Mouse (Mus musculus) CH12.LX (cell line): ENCODE measurements around the gene Ebf1. TPM values are rescaled to one million over a fixed set of nuclear protein-coding genes. Genes with fewer than 3 reads are reported as not detected.

Source experiments
- DNase-seq: peaks from one replicate; pipeline ENCODE4 v3.0.0-alpha.2; 2013; ENCODE audit errors: extremely low read depth
- H3K27ac ChIP-seq: 2 replicates; pipeline ENCODE4 v1.5.1; 2012; ENCODE audit warnings: low read depth, mild to moderate bottlenecking, control low read depth, moderate library complexity; ENCODE audit not compliant: insufficient read depth
- H3K27me3 ChIP-seq: replicated peaks from 2 replicates; pipeline ENCODE3; 2012; ENCODE audit warnings: inconsistent platforms
- H3K36me3 ChIP-seq, 2 experiments: replicated peaks in 1 of 2; 2 replicates each; pipeline versions ENCODE3 to v1.6.1; 2012; ENCODE audit warnings: inconsistent platforms in 1 of 2, low read length in 1 of 2, mild to moderate bottlenecking in 1 of 2, mixed read lengths in 1 of 2, moderate library complexity in 1 of 2; ENCODE audit not compliant: control insufficient read depth in 1 of 2, insufficient read depth in 1 of 2
- H3K4me1 ChIP-seq, 2 experiments: 2 replicates each; pipeline ENCODE4 v1.6.1; 2012; ENCODE audit warnings: inconsistent platforms in 1 of 2, moderate library complexity in 1 of 2; ENCODE audit not compliant: insufficient read depth in 2 of 2, control insufficient read depth in 1 of 2
- H3K4me2 ChIP-seq: 2 replicates; pipeline ENCODE4 v1.6.1; 2012; ENCODE audit warnings: low read depth, mild to moderate bottlenecking, control low read depth; ENCODE audit not compliant: poor library complexity, insufficient read depth, severe bottlenecking
- H3K4me3 ChIP-seq, 3 experiments: fragments of 150-350 bp in 1 of 3; sonication (generic) in 1 of 3; replicated peaks in 1 of 3; 2 replicates each; pipeline versions ENCODE3 to v1.5.1; 2011 to 2012; ENCODE audit warnings: low read depth in 2 of 3, low read length in 2 of 3, mild to moderate bottlenecking in 2 of 3, moderate library complexity in 2 of 3, control low read depth in 1 of 3, improper control_type of control experiment in 1 of 3, inconsistent platforms in 1 of 3, mixed read lengths in 1 of 3; ENCODE audit not compliant: poor library complexity in 1 of 3
- H3K79me2 ChIP-seq: replicated peaks from 2 replicates; pipeline ENCODE4 v1.6.1; 2012; ENCODE audit warnings: mild to moderate bottlenecking, moderate library complexity; ENCODE audit not compliant: control insufficient read depth, poor library complexity, insufficient read depth, severe bottlenecking; ENCODE audit errors: extremely low read depth
- H3K9ac ChIP-seq: 2 replicates; pipeline ENCODE4 v1.6.1; 2012; ENCODE audit warnings: low read depth, mild to moderate bottlenecking, control low read depth, moderate library complexity; ENCODE audit not compliant: insufficient read depth
- H3K9me3 ChIP-seq: replicated peaks from 2 replicates; pipeline ENCODE3; 2012; ENCODE audit warnings: low read length, inconsistent platforms, mixed read lengths
- CHD1 ChIP-seq: IDR thresholded peaks from 2 replicates; pipeline ENCODE4 v1.6.1; 2012; ENCODE audit warnings: low read depth, low read length, improper control_type of control experiment, inconsistent platforms
- CHD2 ChIP-seq: IDR thresholded peaks from 2 replicates; pipeline ENCODE4 v1.6.1; 2011; ENCODE audit warnings: low read length, improper control_type of control experiment
- CTCF ChIP-seq, 2 experiments: IDR thresholded peaks in 1 of 2; conservative IDR thresholded peaks in 1 of 2; 2 replicates each; pipeline ENCODE4 v1.5.1; 2011 to 2012; ENCODE audit warnings: low read depth in 2 of 2, low read length in 2 of 2, improper control_type of control experiment in 1 of 2, inconsistent platforms in 1 of 2, mild to moderate bottlenecking in 1 of 2, moderate library complexity in 1 of 2
- E2F4 ChIP-seq: IDR thresholded peaks from 2 replicates; pipeline ENCODE4 v1.6.1; 2011; ENCODE audit warnings: low read depth, low read length, improper control_type of control experiment; ENCODE audit not compliant: insufficient replicate concordance
- ETS1 ChIP-seq: conservative IDR thresholded peaks from 2 replicates; pipeline ENCODE4 v1.6.1; 2012; ENCODE audit warnings: low read depth, mild to moderate bottlenecking, inconsistent platforms, low read length, improper control_type of control experiment, moderate library complexity
- GABPA ChIP-seq: IDR thresholded peaks from 2 replicates; pipeline ENCODE4 v1.6.1; 2012; ENCODE audit warnings: low read depth, low read length, improper control_type of control experiment, inconsistent platforms; ENCODE audit not compliant: insufficient replicate concordance
- HCFC1 ChIP-seq: IDR thresholded peaks from 2 replicates; pipeline ENCODE4 v1.6.1; 2012; ENCODE audit warnings: low read depth, mild to moderate bottlenecking, inconsistent platforms, low read length, improper control_type of control experiment
- IRF4 ChIP-seq: IDR thresholded peaks from 2 replicates; pipeline ENCODE4 v1.6.1; 2014; ENCODE audit warnings: low read depth, mild to moderate bottlenecking, inconsistent platforms, low read length, improper control_type of control experiment
- JUND ChIP-seq: conservative IDR thresholded peaks from 2 replicates; pipeline ENCODE4 v1.6.1; 2011; ENCODE audit warnings: low read depth, low read length, improper control_type of control experiment
- KAT2A ChIP-seq: IDR thresholded peaks from 2 replicates; pipeline ENCODE4 v1.6.1; 2012; ENCODE audit warnings: low read length, improper control_type of control experiment, inconsistent platforms; ENCODE audit not compliant: insufficient replicate concordance
- MAFK ChIP-seq: IDR thresholded peaks from 2 replicates; pipeline ENCODE4 v1.6.1; 2011; ENCODE audit warnings: low read length, improper control_type of control experiment; ENCODE audit not compliant: insufficient replicate concordance
- MAX ChIP-seq: IDR thresholded peaks from 2 replicates; pipeline ENCODE4 v1.6.1; 2011; ENCODE audit warnings: low read length, improper control_type of control experiment
- MAZ ChIP-seq: IDR thresholded peaks from 2 replicates; pipeline ENCODE4 v1.6.1; 2012; ENCODE audit warnings: low read depth, mild to moderate bottlenecking, inconsistent platforms, low read length, improper control_type of control experiment, moderate library complexity
- MEF2A ChIP-seq: IDR thresholded peaks from 2 replicates; pipeline ENCODE4 v1.6.1; 2014; ENCODE audit warnings: low read depth, mild to moderate bottlenecking, inconsistent platforms, low read length, improper control_type of control experiment, borderline replicate concordance
- MXI1 ChIP-seq: IDR thresholded peaks from 2 replicates; pipeline ENCODE4 v1.6.1; 2011; ENCODE audit warnings: mild to moderate bottlenecking, low read depth, low read length, improper control_type of control experiment
- NELFE ChIP-seq: IDR thresholded peaks from 2 replicates; pipeline ENCODE4 v1.6.1; 2011; ENCODE audit warnings: low read depth, low read length, improper control_type of control experiment
- NRF1 ChIP-seq: IDR thresholded peaks from 2 replicates; pipeline ENCODE4 v1.6.1; 2014; ENCODE audit warnings: low read depth, mild to moderate bottlenecking, inconsistent platforms, low read length, improper control_type of control experiment, moderate library complexity
- PAX5 ChIP-seq: IDR thresholded peaks from 2 replicates; pipeline ENCODE4 v1.6.1; 2012; ENCODE audit warnings: low read length, inconsistent platforms, mixed read lengths
- POLR2A ChIP-seq: IDR thresholded peaks from 2 replicates; pipeline ENCODE4 v1.6.1; 2011; ENCODE audit warnings: low read depth, mild to moderate bottlenecking, improper control_type of control experiment, low read length
- RAD21 ChIP-seq: IDR thresholded peaks from 2 replicates; pipeline ENCODE4 v1.6.1; 2011; ENCODE audit warnings: low read depth, mild to moderate bottlenecking, low read length, improper control_type of control experiment, moderate library complexity
- USF1 ChIP-seq: IDR thresholded peaks from 2 replicates; pipeline ENCODE4 v1.6.1; 2014; ENCODE audit warnings: low read depth, mild to moderate bottlenecking, inconsistent platforms, low read length, improper control_type of control experiment
- USF2 ChIP-seq: conservative IDR thresholded peaks from 2 replicates; pipeline ENCODE4 v1.6.1; 2011; ENCODE audit warnings: low read depth, low read length, improper control_type of control experiment
- ZC3H11A ChIP-seq: IDR thresholded peaks from 2 replicates; pipeline ENCODE4 v1.6.1; 2012; ENCODE audit warnings: low read depth, mild to moderate bottlenecking, inconsistent platforms, low read length, improper control_type of control experiment
- ZKSCAN1 ChIP-seq: IDR thresholded peaks from 2 replicates; pipeline ENCODE4 v1.6.1; 2012; ENCODE audit warnings: low read depth, inconsistent platforms, low read length, improper control_type of control experiment, borderline replicate concordance
- ZMIZ1 ChIP-seq: IDR thresholded peaks from 2 replicates; pipeline ENCODE4 v1.6.1; 2012; ENCODE audit warnings: low read depth, mild to moderate bottlenecking, inconsistent platforms, low read length, improper control_type of control experiment
- dilution Hi-C: fragments of 300-500 bp; cut with MboI; formaldehyde crosslinking; loops from 2 replicates; pipeline ENCODE4 v1.14.3; 2020; ENCODE audit warnings: low sequenced_read_pairs; ENCODE audit not compliant: extremely low pct_unique_long_range_greater_than_20kb, extremely low pct_ligation_motif_present
- in situ Hi-C: fragments of 300-500 bp; cut with MboI; formaldehyde crosslinking; loops from 3 replicates; pipeline ENCODE4 v1.14.3; 2019; ENCODE audit warnings: low sequenced_read_pairs, low pct_ligation_motif_present, low pct_unique_long_range_greater_than_20kb, mixed read lengths
- polyA plus RNA-seq: library from polyadenylated mRNA; unstranded; fragments of >175 nt; gene quantifications from 2 replicates; pipeline ENCODE4 v1.2.1, GENCODE M21; 2012; ENCODE audit warnings: low read depth; ENCODE audit not compliant: insufficient read length
- total RNA-seq, 2 experiments: library from RNA; depleted of rRNA; stranded (reverse); fragments of 300-350 nt in 1 of 2; fragments of >200 nt in 1 of 2; gene quantifications; 2 replicates each; pipeline ENCODE4 v1.2.3; 2012 to 2014

The Ebf1 gene
- total and polyA plus RNA-seq, 3 experiments, result 37.8 to 60.7 (median 42.8) TPM

- DNase-seq, result no peak
- dilution Hi-C loops, result no loop called here
Measured at GRCm38 (mm10) chr11:44811007-44811406, 193.9 kb downstream of the Ebf1 start.

GRCm38 (mm10) chr11:44812193-44812746 is 195.2 kb downstream of the Ebf1 start:
- Histone ChIP-seq H3K79me2 (peaks cover 7% of the 10 kb centered on the region; the same call in 1 of the 2 replicates), H3K36me3 (peaks cover 13 to 66% of the 10 kb centered on the region in 2 experiments), H3K9ac (no peak overlapping the region), H3K9me3 (no peaks in the 10 kb centered on the region), H3K4me2 (no peak overlapping the region), H3K27ac (no peak overlapping the region), H3K4me3 (no peak overlapping the region), H3K4me1 (peaks cover 3 to 26% of the 10 kb centered on the region in 2 experiments), H3K27me3 (no peaks in the 10 kb centered on the region)
- TF ChIP-seq NELFE, result no peak
- no peak for TF ChIP-seq ZKSCAN1
- TF ChIP-seq POLR2A, result no peak
- TF ChIP-seq E2F4, result no peak
- TF ChIP-seq CTCF (conservative IDR thresholded peaks at IDR 0.05 in 1 of 2, IDR thresholded peaks at IDR 0.05 in 1 of 2; ENCODE audit: low read depth in 2 of 2, low read length in 2 of 2), result no peak
- no peak for TF ChIP-seq MAFK
- no peak for TF ChIP-seq RAD21
- no peak for TF ChIP-seq ZMIZ1
- no peak for TF ChIP-seq CHD2
- TF ChIP-seq GABPA, result no peak
- TF ChIP-seq PAX5, result no peak
- no peak for TF ChIP-seq MAX
- TF ChIP-seq MAZ, result no peak
- no peak for TF ChIP-seq MXI1
- TF ChIP-seq JUND, result no peak
- dilution Hi-C loops (no loop called here), in situ Hi-C loops (no loop called here)
- DNase-seq, result no peak

More at GRCm38 (mm10) chr11:44811007-44811406, 193.9 kb downstream of the Ebf1 start:
- H3K4me2 ChIP-seq, result no peak overlapping the region
- no peaks in the 10 kb centered on the region for H3K27me3 ChIP-seq
- in situ Hi-C loops, result no loop called here
- H3K9me3 ChIP-seq, result no peaks in the 10 kb centered on the region
- H3K36me3 ChIP-seq, result peaks cover 13 to 68% of the 10 kb centered on the region in 2 experiments
- no peak overlapping the region for H3K27ac ChIP-seq
- H3K79me2 ChIP-seq, result peaks cover 7% of the 10 kb centered on the region; the same call in 1 of the 2 replicates
- no peak for TF ChIP-seq RAD21
- TF ChIP-seq NRF1, result no peak
- no peak for TF ChIP-seq PAX5
- no peak for TF ChIP-seq CHD1
- no peak for TF ChIP-seq USF1
- no peak for TF ChIP-seq KAT2A
- TF ChIP-seq POLR2A, result no peak
- no peak for TF ChIP-seq MEF2A
- no peak for TF ChIP-seq HCFC1
- TF ChIP-seq ETS1, result no peak
- TF ChIP-seq IRF4, result no peak
- TF ChIP-seq USF2, result no peak
- TF ChIP-seq MAFK, result no peak
- no peak for TF ChIP-seq E2F4
- TF ChIP-seq ZC3H11A, result no peak
- H3K4me3 ChIP-seq, result no peak overlapping the region
- peaks cover 0 to 14% of the 10 kb centered on the region in 2 experiments; a peak in 1 of 4 replicates for H3K4me1 ChIP-seq
- H3K9ac ChIP-seq, result no peak overlapping the region
